18 mouse cellular contexts compared by ENCODE assay signal in the genomic region with DNA sequence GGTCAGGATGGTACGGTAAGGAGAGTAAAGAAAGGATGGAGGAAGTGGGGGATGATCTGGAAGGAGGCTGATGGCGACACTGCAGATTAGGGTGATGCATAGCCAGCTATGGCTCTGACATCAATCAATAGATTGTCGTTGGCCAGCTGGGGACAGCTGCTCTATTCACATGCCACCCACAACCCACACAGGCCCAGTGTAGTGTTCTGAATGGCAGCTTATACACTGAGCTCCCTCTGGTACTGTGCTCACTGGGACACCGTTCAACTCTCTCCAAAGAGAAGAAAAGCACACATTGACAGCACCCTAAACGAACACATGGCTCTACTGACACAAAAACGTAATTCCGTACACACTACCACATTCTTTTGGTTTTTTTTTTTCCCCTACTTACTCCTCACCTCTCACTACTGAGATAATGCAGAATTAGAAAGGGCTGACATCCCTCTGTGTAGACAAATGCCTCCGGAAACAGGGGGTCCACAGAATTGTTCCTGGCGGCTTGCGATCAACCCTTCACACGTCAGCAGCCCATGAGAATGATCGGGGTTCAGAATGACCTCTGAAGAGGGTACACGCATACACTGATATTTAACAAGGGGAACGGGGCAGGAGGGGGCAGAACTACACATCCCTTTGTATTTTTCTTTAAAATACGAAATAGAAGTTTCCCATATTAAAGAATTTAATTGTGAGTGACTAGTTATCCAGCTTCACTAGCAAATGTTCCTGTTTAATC.
DNase-seq lines count a peak whose midpoint lies in the region; ATAC-seq and TF ChIP-seq lines count a peak whose summit lies in the region.
"Had no signal": no experiment of that assay in that cellular context is flagged by ENCODE, and none has a peak within 500 bp of the region (broad histone marks: within the 10 kb centered on the region; RNA-seq: fewer than 3 reads in every experiment).

No protein-coding gene starts in this region.

- H3K4me2 ChIP-seq in lung, postnatal 0 days (replicated peaks; ENCODE audit: low read depth, low read length), result no peak overlapping the region
- H3K4me2 ChIP-seq in hindbrain, postnatal 0 days (ENCODE audit: low read depth, low read length), result no peak overlapping the region
- no peak overlapping the region for H3K4me2 ChIP-seq in intestine, postnatal 0 days (replicated peaks; ENCODE audit: low read depth)
- H3K4me2 ChIP-seq in liver, embryonic 12.5 days, result no peak overlapping the region
- H3K4me2 ChIP-seq: stomach, embryonic 15.5 days had no signal

- 0 out of 2 replicates have a peak, but pooled peaks cover 3% of the 10 kb centered on the region for H3K4me1 ChIP-seq in lung, postnatal 0 days (ENCODE audit: insufficient read depth, low read depth, low read length)
- no peaks in the 10 kb centered on the region for H3K4me1 ChIP-seq in hindbrain, postnatal 0 days (ENCODE audit: insufficient read depth, low read length)
- no peaks in the 10 kb centered on the region for H3K4me1 ChIP-seq in intestine, postnatal 0 days (replicated peaks; ENCODE audit: control insufficient read depth, insufficient read depth, low read length)
- H3K4me1 ChIP-seq in liver, embryonic 12.5 days, result 0 out of 2 replicates have a peak, but pooled peaks cover 9% of the 10 kb centered on the region

- no peaks in the 10 kb centered on the region for H3K27me3 ChIP-seq in lung, postnatal 0 days (replicated peaks; ENCODE audit: insufficient read depth, low read length)
- H3K27me3 ChIP-seq in hindbrain, postnatal 0 days (ENCODE audit: insufficient read depth, low read length), result no peaks in the 10 kb centered on the region
- no peaks in the 10 kb centered on the region for H3K27me3 ChIP-seq in intestine, postnatal 0 days (replicated peaks; ENCODE audit: control insufficient read depth, insufficient read depth, low read length)
- no peaks in the 10 kb centered on the region for H3K27me3 ChIP-seq in liver, embryonic 12.5 days (replicated peaks)
- H3K27me3 ChIP-seq: stomach, embryonic 15.5 days had no signal

- TF ChIP-seq CTCF in lung, postnatal 0 days (IDR thresholded peaks at IDR 0.05), result no peak
- no peak for TF ChIP-seq CTCF in brain, embryonic 14.5 days (IDR thresholded peaks at IDR 0.05; ENCODE audit: borderline replicate concordance, extremely low read depth, insufficient read depth, insufficient read length)
- TF ChIP-seq CTCF in hindbrain, postnatal 0 days (IDR thresholded peaks at IDR 0.05; ENCODE audit: low read depth), result no peak
- no peak for TF ChIP-seq CTCF in intestine, postnatal 0 days (IDR thresholded peaks at IDR 0.05; ENCODE audit: low read depth)

- TF ChIP-seq POLR2A in brain, embryonic 14.5 days (IDR thresholded peaks at IDR 0.05; ENCODE audit: borderline replicate concordance, extremely low read depth, insufficient read depth, insufficient read length, poor library complexity, severe bottlenecking), result no peak

- no peak for DNase-seq in frontal cortex, postnatal 14 days (ENCODE audit: low spot score in 2 of 2)
- no peak for DNase-seq in lung, postnatal 0 days (ENCODE audit: low spot score)
- no peak for DNase-seq in lung, adult 18-20 months
- DNase-seq in brain, embryonic 14.5 days (ENCODE audit: low read depth), result peak; percentile 48
- DNase-seq in hindbrain, postnatal 0 days (ENCODE audit: low spot score), result no peak
- DNase-seq: adrenal gland, postnatal 36 days; cerebellum, adult 11 months; heart, adult 18-20 months; kidney, postnatal 10 days; liver; thymus, postnatal 36 days had no signal

- peak; percentile 89 for ATAC-seq in frontal cortex, adult (ENCODE audit: low TSS enrichment)
- ATAC-seq in lung, postnatal 0 days, result peak; percentile 44; the same call in 1 of the 2 replicates
- peak; percentile 76; the same call in 1 of the 2 replicates for ATAC-seq in hindbrain, postnatal 0 days
- no peak for ATAC-seq in intestine, postnatal 0 days
- no peak for ATAC-seq in liver, embryonic 12.5 days
- ATAC-seq: inflammation-experienced regulatory T-cells, adult 6 months had no signal

- no peaks in the 10 kb centered on the region for H3K36me3 ChIP-seq in lung, postnatal 0 days (ENCODE audit: insufficient read depth, low read length)
- H3K36me3 ChIP-seq in hindbrain, postnatal 0 days (ENCODE audit: insufficient read depth, low read length), result no peaks in the 10 kb centered on the region
- H3K36me3 ChIP-seq in intestine, postnatal 0 days (ENCODE audit: control insufficient read depth, insufficient read depth), result no peaks in the 10 kb centered on the region
- no peaks in the 10 kb centered on the region for H3K36me3 ChIP-seq in liver, embryonic 12.5 days
- H3K36me3 ChIP-seq: G1E; stomach, embryonic 15.5 days had no signal

- no peak overlapping the region for H3K4me3 ChIP-seq in lung, postnatal 0 days (ENCODE audit: low read depth, low read length)
- no peak overlapping the region for H3K4me3 ChIP-seq in hindbrain, postnatal 0 days (ENCODE audit: low read length)
- no peak overlapping the region for H3K4me3 ChIP-seq in intestine, postnatal 0 days (ENCODE audit: low read depth, low read length)
- no peak overlapping the region for H3K4me3 ChIP-seq in liver, embryonic 12.5 days
- H3K4me3 ChIP-seq: myocyte; stomach, embryonic 15.5 days had no signal

- H3K27ac ChIP-seq in lung, postnatal 0 days (ENCODE audit: low read length), result no peak overlapping the region
- H3K27ac ChIP-seq in hindbrain, postnatal 0 days, result no peak overlapping the region
- no peak overlapping the region for H3K27ac ChIP-seq in intestine, postnatal 0 days (ENCODE audit: low read depth, low read length)
- no peak overlapping the region for H3K27ac ChIP-seq in liver, embryonic 12.5 days
- H3K27ac ChIP-seq: stomach, embryonic 15.5 days had no signal

- no peaks in the 10 kb centered on the region for H3K9me3 ChIP-seq in lung, postnatal 0 days (ENCODE audit: low read length)
- H3K9me3 ChIP-seq in hindbrain, postnatal 0 days (ENCODE audit: low read length), result no peaks in the 10 kb centered on the region
- no peaks in the 10 kb centered on the region for H3K9me3 ChIP-seq in intestine, postnatal 0 days (ENCODE audit: control insufficient read depth)
- no peaks in the 10 kb centered on the region for H3K9me3 ChIP-seq in liver, embryonic 12.5 days (replicated peaks)
- H3K9me3 ChIP-seq: stomach, embryonic 15.5 days had no signal

- no peak overlapping the region for H3K9ac ChIP-seq in lung, postnatal 0 days (replicated peaks; ENCODE audit: low read depth)
- H3K9ac ChIP-seq in hindbrain, postnatal 0 days (replicated peaks; ENCODE audit: low read length), result no peak overlapping the region
- H3K9ac ChIP-seq in intestine, postnatal 0 days (ENCODE audit: low read depth, low read length), result no peak overlapping the region
- H3K9ac ChIP-seq in liver, embryonic 12.5 days, result no peak overlapping the region
- H3K9ac ChIP-seq: stomach, embryonic 15.5 days had no signal

- TF ChIP-seq EP300 in lung, postnatal 0 days (IDR thresholded peaks at IDR 0.05), result no peak

- 58% methylated on average over 15 of the region's 15 CpGs for WGBS in lung, postnatal 0 days
- WGBS in hindbrain, postnatal 0 days, result 56% methylated on average over 15 of the region's 15 CpGs
- 69% methylated on average over 15 of the region's 15 CpGs for WGBS in intestine, postnatal 0 days
- WGBS in liver, embryonic 12.5 days (ENCODE audit: insufficient replicate concordance), result 64% methylated on average over 15 of the region's 15 CpGs

Comparison
In these comparisons a context has a peak if more than half of its experiments do, and no peak if none do; other contexts are left out.
1. ATAC-seq: peak in frontal cortex, adult (single experiment), lung, postnatal 0 days (single experiment) and hindbrain, postnatal 0 days (single experiment); none in intestine, postnatal 0 days (single experiment) and liver, embryonic 12.5 days (single experiment).